Mouse (Mus musculus) liver, embryonic 15.5 days (tissue): Measurements from ENCODE around the gene Slc25a14. TPM values are rescaled to one million over a fixed set of nuclear protein-coding genes. Genes with fewer than 3 reads are reported as not detected.

ENCODE experiments used
- ATAC-seq: fragments of 200-750 bp; cut with Nextera tagmentation; 2 replicates; pipeline ENCODE4 v1.8.0; 2017; ENCODE audit warnings: moderate number of reproducible peaks, mild to moderate bottlenecking, moderate library complexity; ENCODE audit not compliant: insufficient read depth
- H3K27ac ChIP-seq: fragments of 300-500 bp; sonication (generic); replicated peaks from 2 replicates; pipeline ENCODE4 v1.5.1; 2015; ENCODE audit warnings: mild to moderate bottlenecking, inconsistent platforms
- H3K27me3 ChIP-seq: fragments of 300-500 bp; sonication (generic); 2 replicates; pipeline ENCODE4 v1.6.1; 2015; ENCODE audit warnings: mild to moderate bottlenecking, inconsistent platforms
- H3K36me3 ChIP-seq: fragments of 300-500 bp; sonication (generic); replicated peaks from 2 replicates; pipeline ENCODE4 v1.6.1; 2015; ENCODE audit warnings: moderate library complexity, mild to moderate bottlenecking, inconsistent platforms
- H3K4me1 ChIP-seq: fragments of 300-500 bp; sonication (generic); replicated peaks from 2 replicates; pipeline ENCODE4 v1.6.1; 2015; ENCODE audit warnings: inconsistent platforms
- H3K4me2 ChIP-seq: fragments of 300-500 bp; sonication (generic); 2 replicates; pipeline ENCODE4 v1.6.1; 2015; ENCODE audit warnings: moderate library complexity, mild to moderate bottlenecking, inconsistent platforms
- H3K4me3 ChIP-seq: fragments of 300-500 bp; sonication (generic); replicated peaks from 2 replicates; pipeline ENCODE4 v1.5.1; 2015; ENCODE audit warnings: mild to moderate bottlenecking, inconsistent platforms
- H3K9ac ChIP-seq: fragments of 300-500 bp; sonication (generic); 2 replicates; pipeline ENCODE4 v1.6.1; 2015; ENCODE audit warnings: moderate library complexity, mild to moderate bottlenecking, inconsistent platforms
- H3K9me3 ChIP-seq: fragments of 300-500 bp; sonication (generic); replicated peaks from 2 replicates; pipeline ENCODE4 v1.6.1; 2016; ENCODE audit warnings: inconsistent platforms
- WGBS: fragments of 180-500 bp; shearing (Covaris S2); methylation state at CpG from one replicate; pipeline ENCODE4 v1.1.7; 2015; ENCODE audit warnings: mixed read lengths; ENCODE audit not compliant: insufficient replicate concordance; 5-methylcytosine and 5-hydroxymethylcytosine counted together
- microRNA-seq: library from miRNA; unstranded; fragments of <30 nt; microRNA quantifications from one replicate; pipeline ENCODE4, GENCODE M21; 2016
- polyA plus RNA-seq: library from polyadenylated mRNA; unstranded; fragments of >200 nt; fragmentation: Nextera tagmentation; extraction: Ambion mirVana; gene quantifications from 2 replicates; pipeline ENCODE4 v1.2.1, GENCODE M21; 2015

Slc25a14 gene
- polyA plus RNA-seq, 1 experiment from 2014 or later = 3.3 TPM

DNA sequence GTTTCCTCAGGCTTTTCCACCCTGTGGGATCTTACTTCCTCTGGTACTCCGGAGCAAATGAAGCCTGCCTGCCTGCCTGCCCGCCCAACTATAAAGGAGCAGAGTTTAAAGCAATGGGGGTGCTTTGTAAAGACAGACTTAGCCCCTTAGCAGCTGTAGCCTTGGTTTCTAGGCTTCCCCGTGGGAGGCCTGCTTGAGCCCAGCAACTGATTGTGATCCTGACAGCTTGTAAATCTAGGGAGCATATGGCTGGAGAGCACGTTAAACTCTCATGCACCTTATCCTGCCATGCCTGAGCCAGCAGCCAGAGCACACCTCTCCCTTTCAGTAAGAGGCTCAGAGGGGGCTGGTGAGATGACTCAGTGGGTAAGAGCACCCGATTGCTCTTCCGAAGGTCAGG, 43.6 kb downstream of the Slc25a14 start:
- Histone ChIP-seq H3K9ac (no peak overlapping the region), H3K27ac (no peak overlapping the region), H3K4me2 (no peak overlapping the region), H3K4me1 (no peaks in the 10 kb centered on the region), H3K9me3 (no peaks in the 10 kb centered on the region), H3K27me3 (no peaks in the 10 kb centered on the region), H3K36me3 (no peaks in the 10 kb centered on the region), H3K4me3 (no peak overlapping the region)
- 49% methylated on average over 6 of the region's 6 CpGs for WGBS
- ATAC-seq = no peak

DNA sequence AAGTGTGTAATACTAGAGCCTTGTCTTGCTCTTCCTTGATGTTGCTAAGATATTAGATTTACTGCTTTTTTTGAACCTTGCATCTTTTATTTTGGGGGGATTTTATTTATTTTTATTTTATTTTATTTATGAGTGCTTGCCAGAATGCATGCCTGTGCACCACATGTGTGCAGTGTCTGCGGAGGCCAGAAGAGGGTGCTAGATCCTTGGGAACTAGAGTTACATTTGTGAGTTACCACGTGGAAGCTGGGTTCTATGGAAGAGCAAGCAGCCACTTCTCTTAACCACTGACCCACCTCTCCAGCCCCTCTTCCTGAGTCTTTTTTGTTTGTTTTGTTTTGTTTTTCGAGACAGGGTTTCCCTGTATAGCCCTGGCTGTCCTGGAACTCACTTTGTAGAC, 46.4 kb downstream of the Slc25a14 start:
- H3K4me1 ChIP-seq = no peaks in the 10 kb centered on the region
- H3K4me3 ChIP-seq = no peak overlapping the region
- no peak for ATAC-seq
- H3K36me3 ChIP-seq = no peaks in the 10 kb centered on the region
- H3K9ac ChIP-seq = no peak overlapping the region
- no peak overlapping the region for H3K27ac ChIP-seq
- no peaks in the 10 kb centered on the region for H3K9me3 ChIP-seq
- H3K27me3 ChIP-seq = no peaks in the 10 kb centered on the region
- H3K4me2 ChIP-seq = no peak overlapping the region
- 49% methylated on average over 3 of the region's 3 CpGs for WGBS

GRCm38 (mm10) chrX:48671714-48672113, 48.5 kb downstream of the Slc25a14 start:
- no peak overlapping the region for H3K9ac ChIP-seq

DNA sequence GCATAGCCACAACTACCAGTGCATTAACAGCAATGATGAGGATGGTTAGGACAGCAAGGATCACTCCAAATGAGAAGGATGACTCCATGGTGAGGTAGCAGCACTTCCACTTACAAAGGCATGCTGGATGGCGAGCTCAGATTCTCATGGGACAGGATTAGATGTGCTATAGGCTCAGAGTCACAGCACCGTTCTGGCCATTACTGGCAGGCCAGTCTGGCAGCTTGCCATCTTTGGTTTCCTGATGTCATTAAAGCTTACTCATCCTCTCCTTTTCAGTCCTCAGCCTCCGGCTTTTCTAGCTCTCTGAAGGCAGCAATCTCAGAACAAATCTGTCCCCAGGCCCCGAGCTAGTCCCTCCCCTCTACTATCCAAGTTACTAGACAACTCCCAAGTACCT, 51.0 kb downstream of the Slc25a14 start, which contains the start of gene Gpr119:
Gene Gpr119 (minus strand): TSS at position 308 of the 400 bp plus-strand sequence.
- H3K4me3 ChIP-seq = no peak within 1 kb of the TSS
- no peak for ATAC-seq
- no peaks in the 10 kb centered on the region for H3K4me1 ChIP-seq
- no peak within 1 kb of the TSS for H3K27ac ChIP-seq
- no peak within 1 kb of the TSS for H3K9ac ChIP-seq
- WGBS = 52% methylated on average over 4 of the region's 4 CpGs
- H3K4me2 ChIP-seq = no peak within 1 kb of the TSS
- no peaks in the 10 kb centered on the region for H3K36me3 ChIP-seq
- no peaks in the 10 kb centered on the region for H3K27me3 ChIP-seq
- H3K9me3 ChIP-seq = no peaks in the 10 kb centered on the region

More at GRCm38 (mm10) chrX:48671714-48672113, 48.5 kb downstream of the Slc25a14 start:
- Histone ChIP-seq H3K4me2 (no peak overlapping the region), H3K27me3 (no peaks in the 10 kb centered on the region), H3K4me3 (no peak overlapping the region), H3K27ac (no peak overlapping the region), H3K4me1 (no peaks in the 10 kb centered on the region), H3K36me3 (no peaks in the 10 kb centered on the region), H3K9me3 (no peaks in the 10 kb centered on the region)
- ATAC-seq = no peak
- WGBS = 29% methylated on average over 3 of the region's 3 CpGs

DNA sequence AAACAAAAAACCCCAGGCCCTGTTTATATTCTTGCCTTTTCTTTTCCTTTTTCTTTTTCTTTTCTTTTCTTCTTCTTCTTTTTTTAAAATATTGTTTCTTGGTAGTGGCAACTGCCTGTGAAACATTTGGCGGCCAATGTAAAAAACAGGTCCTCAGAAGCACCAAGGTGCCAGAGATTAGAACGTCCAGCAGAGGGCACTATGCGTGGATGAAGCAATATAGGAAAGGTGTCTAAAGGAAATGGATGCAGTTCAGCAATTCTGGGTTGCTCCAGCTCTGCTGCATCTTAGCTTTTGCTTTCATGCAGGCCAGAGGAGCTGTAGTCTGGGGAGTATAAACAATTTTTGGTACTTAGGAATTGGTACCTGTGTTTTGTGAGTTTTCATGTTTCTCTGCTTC, 60.2 kb downstream of the Slc25a14 start:
- Histone ChIP-seq H3K36me3 (no peaks in the 10 kb centered on the region), H3K4me1 (no peaks in the 10 kb centered on the region), H3K4me2 (no peak overlapping the region), H3K27ac (no peak overlapping the region), H3K4me3 (no peak overlapping the region), H3K9ac (no peak overlapping the region), H3K9me3 (no peaks in the 10 kb centered on the region), H3K27me3 (no peaks in the 10 kb centered on the region)
- 15% methylated on average over 3 of the region's 3 CpGs for WGBS
- no peak for ATAC-seq

- ATAC-seq = peak; percentile 57; the same call in 1 of the 2 replicates
- Histone ChIP-seq H3K4me2 (no peak overlapping the region), H3K4me3 (no peak overlapping the region), H3K36me3 (no peaks in the 10 kb centered on the region), H3K9me3 (no peaks in the 10 kb centered on the region), H3K27ac (no peak overlapping the region), H3K27me3 (no peaks in the 10 kb centered on the region), H3K9ac (no peak overlapping the region), H3K4me1 (no peaks in the 10 kb centered on the region)
- WGBS = 45% methylated on average over 5 of the region's 5 CpGs
These were observed 60.6 kb downstream of the Slc25a14 start for GRCm38 (mm10) chrX:48683857-48684256.

- Histone ChIP-seq H3K4me2 (peak overlapping the region; percentile 66), H3K9me3 (no peaks in the 10 kb centered on the region), H3K4me1 (peaks cover 15% of the 10 kb centered on the region), H3K27me3 (no peaks in the 10 kb centered on the region), H3K27ac (no peak overlapping the region), H3K4me3 (peak overlapping the region; percentile 69), H3K36me3 (0 out of 2 replicates have a peak, but pooled peaks cover 8% of the 10 kb centered on the region), H3K9ac (no peak overlapping the region)
- 17% methylated on average over 6 of the region's 6 CpGs for WGBS
- ATAC-seq = peak; percentile 59
These were observed 71.2 kb downstream of the Slc25a14 start for GRCm38 (mm10) chrX:48694460-48694859.

DNA sequence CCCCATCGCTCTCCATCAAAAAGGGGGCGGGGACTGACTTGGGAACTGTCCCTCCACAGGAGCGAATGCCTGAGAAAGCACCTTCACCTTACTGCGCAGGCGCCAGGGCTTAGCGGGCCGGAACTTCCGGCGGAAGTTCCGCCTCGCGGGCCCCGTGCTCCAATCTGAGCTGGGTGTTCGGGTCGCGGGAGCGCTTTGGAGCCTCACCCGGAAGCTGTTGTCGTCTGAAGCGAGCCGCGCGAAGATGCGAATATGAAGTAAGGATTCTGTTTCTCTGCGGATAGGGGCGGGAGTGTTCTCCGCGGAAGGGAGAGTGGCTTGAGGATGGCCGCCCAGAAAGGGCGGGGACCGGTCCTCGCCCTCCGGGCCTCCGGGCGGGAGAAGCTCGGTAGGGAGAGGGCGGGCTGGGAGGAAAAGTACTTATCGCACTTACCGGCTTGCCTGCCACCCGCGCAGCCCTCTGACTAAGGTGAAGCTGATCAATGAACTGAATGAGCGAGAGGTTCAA, 71.7 kb downstream of the Slc25a14 start, which contains the start of gene Rbmx2:
Gene Rbmx2 (plus strand): TSS at position 141 of the 508 bp plus-strand sequence.
- 10% methylated on average over 42 of the region's 42 CpGs for WGBS
- H3K27ac ChIP-seq = peak within 1 kb of the TSS; percentile 95
- no peaks in the 10 kb centered on the region for H3K9me3 ChIP-seq
- peaks cover 15% of the 10 kb centered on the region for H3K4me1 ChIP-seq
- H3K4me2 ChIP-seq = peak within 1 kb of the TSS; percentile 66
- peak within 1 kb of the TSS; percentile 60 for H3K9ac ChIP-seq
- peak within 1 kb of the TSS; percentile 69 for H3K4me3 ChIP-seq
- ATAC-seq = peak; percentile 94
- H3K36me3 ChIP-seq = 0 out of 2 replicates have a peak, but pooled peaks cover 8% of the 10 kb centered on the region
- no peaks in the 10 kb centered on the region for H3K27me3 ChIP-seq

- Histone ChIP-seq H3K4me2 (no peak overlapping the region), H3K4me3 (no peak overlapping the region), H3K27me3 (no peaks in the 10 kb centered on the region), H3K9me3 (no peaks in the 10 kb centered on the region), H3K36me3 (peaks cover 41% of the 10 kb centered on the region), H3K27ac (no peak overlapping the region), H3K9ac (no peak overlapping the region), H3K4me1 (no peaks in the 10 kb centered on the region)
- 84% methylated on average over 10 of the region's 10 CpGs for WGBS
- ATAC-seq = no peak
These were observed 86.5 kb downstream of the Slc25a14 start for GRCm38 (mm10) chrX:48709701-48710100.

Small RNAs within 50 kb of the gene (microRNA-seq; reads per million reads assigned to microRNA genes)
- gene Gm27828 = not detected

Other genes starting within 250 kb of the Slc25a14 start
- 2.3 and 2.4 TPM in 2 replicates for gene Elf4, start 160.3 kb upstream of the Slc25a14 start, polyA plus RNA-seq
- gene Aifm1, start 109.8 kb upstream of the Slc25a14 start, polyA plus RNA-seq = 55.5 and 59.5 TPM in 2 replicates
- 0.39 and 0.48 TPM in 2 replicates for gene Rab33a, start 104.1 kb upstream of the Slc25a14 start, polyA plus RNA-seq
- 2.1 and 2.3 TPM in 2 replicates for gene Zfp280c, start 28.9 kb upstream of the Slc25a14 start, polyA plus RNA-seq
- gene Gpr119, start 51.1 kb downstream of the Slc25a14 start, polyA plus RNA-seq = not detected in 2 replicates
- gene Rbmx2, start 71.6 kb downstream of the Slc25a14 start, polyA plus RNA-seq = 8.6 and 13.1 TPM in 2 replicates